Mouse (Mus musculus): ENCODE measurements around the gene Chrnb2.

GRCm38 (mm10) chr3:89730350-89731331 lies 33.8 kb downstream of the Chrnb2 start:
- peak; percentile 71 for TF ChIP-seq CTCF (IDR thresholded peaks at IDR 0.05)
- 0 out of 2 replicates have a peak, but pooled peaks have one; percentile 20 for TF ChIP-seq EP300 (IDR thresholded peaks at IDR 0.05)
